Mouse (Mus musculus) MEL (cell line): ENCODE measurements around the gene Usp38.

Experiments
- CTCF ChIP-seq, 3 experiments: IDR thresholded peaks in 2 of 3; conservative IDR thresholded peaks in 1 of 3; 2 replicates each; pipeline ENCODE4 v1.5.1; 2011 to 2012; ENCODE audit warnings: low read length in 3 of 3, low read depth in 2 of 3, mild to moderate bottlenecking in 2 of 3, improper control_type of control experiment in 1 of 3, inconsistent platforms in 1 of 3, mixed read lengths in 1 of 3, moderate library complexity in 1 of 3; ENCODE audit not compliant: control insufficient read depth in 1 of 3, insufficient read depth in 1 of 3, poor library complexity in 1 of 3, severe bottlenecking in 1 of 3
- E2F4 ChIP-seq: IDR thresholded peaks from 2 replicates; pipeline ENCODE4 v1.6.1; 2011; ENCODE audit warnings: low read depth, low read length, improper control_type of control experiment, borderline replicate concordance
- ELF1 ChIP-seq: IDR thresholded peaks from 2 replicates; pipeline ENCODE4 v1.6.1; 2014; ENCODE audit warnings: low read depth, mild to moderate bottlenecking, inconsistent platforms, low read length, improper control_type of control experiment, moderate library complexity
- ETS1 ChIP-seq: IDR thresholded peaks from 2 replicates; pipeline ENCODE4 v1.6.1; 2012; ENCODE audit warnings: low read depth, mild to moderate bottlenecking, inconsistent platforms, low read length, improper control_type of control experiment, moderate library complexity
- GATA1 ChIP-seq: IDR thresholded peaks from 2 replicates; pipeline ENCODE4 v1.6.1; 2011; ENCODE audit warnings: low read depth, low read length, improper control_type of control experiment
- HCFC1 ChIP-seq: IDR thresholded peaks from 2 replicates; pipeline ENCODE4 v1.6.1; 2012; ENCODE audit warnings: low read depth, mild to moderate bottlenecking, inconsistent platforms, low read length, improper control_type of control experiment, moderate library complexity
- JUND ChIP-seq: IDR thresholded peaks from 2 replicates; pipeline ENCODE4 v1.6.1; 2011; ENCODE audit warnings: low read depth, mild to moderate bottlenecking, improper control_type of control experiment, low read length
- MAFK ChIP-seq: IDR thresholded peaks from 2 replicates; pipeline ENCODE4 v1.6.1; 2011; ENCODE audit warnings: low read depth, mild to moderate bottlenecking, low read length, improper control_type of control experiment, borderline replicate concordance
- NELFE ChIP-seq: IDR thresholded peaks from 2 replicates; pipeline ENCODE4 v1.6.1; 2011; ENCODE audit warnings: low read depth, low read length, improper control_type of control experiment
- POLR2A ChIP-seq, 2 experiments: IDR thresholded peaks; 2 replicates each; pipeline ENCODE4 v1.6.1; 2011 to 2012; ENCODE audit warnings: low read length in 2 of 2, mild to moderate bottlenecking in 2 of 2, control low read depth in 1 of 2, improper control_type of control experiment in 1 of 2, low read depth in 1 of 2, moderate library complexity in 1 of 2; ENCODE audit not compliant: control insufficient read depth in 1 of 2, insufficient read depth in 1 of 2, poor library complexity in 1 of 2
- SMC3 ChIP-seq: IDR thresholded peaks from 2 replicates; pipeline ENCODE4 v1.6.1; 2011; ENCODE audit warnings: low read depth, low read length, improper control_type of control experiment
- TBP ChIP-seq: IDR thresholded peaks from 2 replicates; pipeline ENCODE4 v1.8.0; 2011; ENCODE audit warnings: low read depth, low read length, improper control_type of control experiment
- ZNF384 ChIP-seq: IDR thresholded peaks from 2 replicates; pipeline ENCODE4 v1.6.1; 2012; ENCODE audit warnings: low read depth, mild to moderate bottlenecking, inconsistent platforms, low read length, improper control_type of control experiment

DNA sequence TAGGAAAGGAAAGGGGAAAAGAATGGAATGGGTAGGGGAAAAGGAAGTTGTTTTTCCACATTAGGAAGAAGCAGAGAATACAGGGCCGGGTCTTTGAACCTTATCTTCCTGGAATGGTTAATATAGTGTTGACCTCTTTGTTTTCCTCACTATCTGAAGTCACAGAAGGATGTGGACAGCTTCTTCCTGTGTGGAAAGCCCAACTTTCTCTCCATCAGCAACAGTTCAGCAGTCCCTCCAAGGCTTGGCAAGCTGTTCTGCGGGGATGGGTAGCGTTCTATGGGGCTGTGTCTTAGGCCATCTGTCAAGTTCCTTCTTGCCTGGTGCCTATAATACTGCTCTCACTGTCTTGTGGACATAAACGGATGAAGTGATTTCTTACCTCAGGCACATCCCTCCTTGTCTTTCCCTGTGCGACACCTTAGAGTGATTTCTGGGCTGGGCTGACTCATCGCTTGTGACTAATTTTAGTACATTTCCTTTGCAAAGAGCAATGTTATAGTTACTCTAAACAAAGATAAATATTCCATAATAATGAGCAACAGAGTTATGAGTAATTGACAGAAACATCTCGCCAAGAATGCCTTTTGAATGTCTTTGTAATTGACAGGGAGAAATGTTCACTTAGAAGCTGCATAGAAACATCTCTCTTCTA is 52.7 kb downstream of the Usp38 start:
- TF ChIP-seq POLR2A (IDR thresholded peaks at IDR 0.05; ENCODE audit: control insufficient read depth in 1 of 2, insufficient read depth in 1 of 2, low read depth in 1 of 2, low read length in 2 of 2, poor library complexity in 1 of 2) (no peak), ZNF384 (no peak), MAFK (no peak), ELF1 (no peak), CTCF (IDR thresholded peaks at IDR 0.05 in 2 of 3, conservative IDR thresholded peaks at IDR 0.05 in 1 of 3; ENCODE audit: control insufficient read depth in 1 of 3, insufficient read depth in 1 of 3, low read depth in 2 of 3, low read length in 3 of 3, poor library complexity in 1 of 3, severe bottlenecking in 1 of 3) (no peak), NELFE (no peak), HCFC1 (no peak), ETS1 (no peak), JUND (no peak), E2F4 (no peak), GATA1 (no peak), SMC3 (no peak), TBP (no peak)
